Mouse (Mus musculus) left cerebral cortex, adult 2 months (tissue): ENCODE measurements around the gene Hist1h3i. TPM values are rescaled to one million over a fixed set of nuclear protein-coding genes. Genes with fewer than 3 reads are reported as not detected.
A peak's percentile ranks its signal among the peaks of the same experiment; 100 is the strongest.

ENCODE experiments used
- DNase-seq, 2 experiments: peaks; one replicate each; pipeline ENCODE4 v3.0.0; 2021 to 2022; ENCODE audit warnings: low spot score in 2 of 2, mixed read lengths in 1 of 2; ENCODE audit errors: extremely low spot score in 1 of 2
- H3K27ac ChIP-seq: fragments of 200-600 bp; 2 replicates; pipeline ENCODE4 v1.8.1; 2022
- H3K4me3 ChIP-seq: fragments of 200-600 bp; 2 replicates; pipeline ENCODE4 v1.8.1; 2022
- CTCF ChIP-seq: fragments of 200-600 bp; IDR thresholded peaks from 2 replicates; pipeline ENCODE4 v1.8.1; 2022; ENCODE audit warnings: antibody characterized with exemption, mild to moderate bottlenecking, moderate library complexity
- intact Hi-C: fragments of 180-260 bp; cut with DNase I; formaldehyde crosslinking; loops from one replicate; pipeline ENCODE4 v1.15.1; 2025
- microRNA-seq, 2 experiments: library from miRNA; unstranded; fragments of <30 nt; microRNA quantifications; one replicate each; pipeline ENCODE4 v1.2.0; 2021
- total RNA-seq, 2 experiments: library from RNA; stranded (reverse); gene quantifications; 2 replicates each; pipeline ENCODE4 v1.2.3; 2021

The Hist1h3i gene
- total RNA-seq, 2 experiments from 2014 or later, result 49.9 to 62.3 TPM

- intact Hi-C loops, result loop anchor here (2.0 to 10.0 kb wide), 6 partner anchors 29 to 2000 kb away; partner anchors contain the start of genes Hist1h1b, Hist1h1e, Hist1h1t and Hist1h2ab
- no peak overlapping the region for H3K27ac ChIP-seq
- no peak overlapping the region for H3K4me3 ChIP-seq
- no peak for DNase-seq
- no peak for TF ChIP-seq CTCF
These were observed 31.3 kb downstream of the Hist1h3i start for GRCm38 (mm10) chr13:21751827-21752226.

GRCm38 (mm10) chr13:21751417-21751816 is 31.8 kb downstream of the Hist1h3i start:
- no peak for TF ChIP-seq CTCF
- Histone ChIP-seq H3K4me3 (no peak overlapping the region), H3K27ac (no peak overlapping the region)
- no peak for DNase-seq
- intact Hi-C loops, result loop anchor here (2.0 to 10.0 kb wide), 4 partner anchors 41 to 2001 kb away; partner anchors contain the start of genes Hist1h1t, Hist1h2ab, Hist1h2ag and Hist1h2bj

- DNase-seq, result peak; percentile 93 to 94
- H3K27ac ChIP-seq, result peak within 1 kb of the TSS; percentile 9; the same call in 1 of the 2 replicates
- peak within 1 kb of the TSS; percentile 57 for H3K4me3 ChIP-seq
- intact Hi-C loops, result loop anchor here (1.0 to 10.0 kb wide), 6 partner anchors 16 to 2002 kb away; partner anchors contain the start of genes Hist1h1t, Hist1h2ab, Hist1h2ag and Hist1h2ai
These were observed 32.8 kb downstream of the Hist1h3i start, which contains the start of gene Hist1h4k for GRCm38 (mm10) chr13:21750159-21751017. Hist1h4k (minus strand) TSS chr13:21750505.

- no peak for TF ChIP-seq CTCF
- DNase-seq, result no peak
- H3K4me3 ChIP-seq, result peak overlapping the region; percentile 57
- H3K27ac ChIP-seq, result no peak overlapping the region
- intact Hi-C loops, result loop anchor here (1.0 to 10.0 kb wide), 7 partner anchors 12 to 2003 kb away; partner anchors contain the start of genes Hist1h1t, Hist1h2ab, Hist1h2ag and Hist1h2ai
These were observed 33.6 kb downstream of the Hist1h3i start for GRCm38 (mm10) chr13:21749387-21750158.

- no peak for DNase-seq
- Histone ChIP-seq H3K4me3 (no peak overlapping the region), H3K27ac (no peak overlapping the region)
- intact Hi-C loops, result no loop called here
- TF ChIP-seq CTCF, result no peak
These were observed 38.2 kb downstream of the Hist1h3i start for GRCm38 (mm10) chr13:21745006-21745405.

GRCm38 (mm10) chr13:21734906-21735767 is 48.0 kb downstream of the Hist1h3i start, which contains the start of gene Hist1h4j:
Hist1h4j (plus strand) TSS chr13:21735064.
- peak within 1 kb of the TSS; percentile 48 for H3K4me3 ChIP-seq
- peak; percentile 71 for DNase-seq
- intact Hi-C loops, result loop anchor here (1.0 kb wide), 2 partner anchors 15 to 17 kb away; partner anchors contain the start of gene Hist1h4k

DNA sequence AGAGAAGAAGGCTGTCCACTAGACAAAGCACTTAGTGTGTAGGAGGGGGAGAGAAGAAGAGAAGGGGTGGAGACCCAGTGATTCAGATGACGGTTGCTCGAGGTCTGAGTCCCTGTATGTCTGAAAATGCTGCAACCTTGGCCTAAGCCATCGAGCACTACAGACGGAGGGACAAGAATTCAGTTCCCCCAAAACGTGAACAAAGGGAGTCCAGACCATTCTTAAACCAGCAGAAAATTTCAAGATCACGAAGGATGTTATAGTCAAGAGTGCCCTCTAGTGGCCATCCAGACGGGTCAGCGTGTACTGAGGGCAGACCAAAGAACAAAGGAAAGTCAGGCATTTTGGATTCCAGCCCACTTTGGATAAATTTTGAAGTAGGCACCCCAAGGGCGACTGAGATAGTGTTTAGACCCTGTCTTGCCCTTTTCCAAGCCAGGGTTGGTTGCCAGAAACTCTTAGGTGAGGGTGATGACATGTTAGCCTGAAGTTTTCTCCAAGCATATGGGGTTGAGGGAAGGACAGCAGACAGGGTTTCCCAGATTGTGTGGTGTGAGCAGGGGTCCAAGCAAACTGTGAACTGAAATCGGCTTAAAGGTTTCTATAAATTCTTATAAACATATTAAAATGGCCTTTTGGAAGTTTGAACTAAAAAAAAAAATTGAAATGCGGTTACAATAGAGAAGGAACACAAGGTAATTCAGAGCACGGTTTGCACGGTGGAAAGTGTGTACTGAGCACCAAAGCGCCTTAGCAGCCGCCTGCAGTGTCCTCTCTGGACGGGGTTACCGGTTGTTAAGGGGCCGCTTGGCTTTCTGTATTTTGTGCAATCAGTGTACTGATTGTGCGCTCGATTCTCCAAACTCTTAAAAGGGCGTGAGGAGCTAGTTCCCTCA is 48.9 kb downstream of the Hist1h3i start:
- H3K4me3 ChIP-seq, result peak overlapping the region; percentile 48
- TF ChIP-seq CTCF, result peak; percentile 89
- DNase-seq, result peak; percentile 61 to 66
- intact Hi-C loops, result loop anchor here (1.0 kb wide), 2 partner anchors 16 kb away; partner anchors contain the start of gene Hist1h4k
- peak overlapping the region; percentile 63 for H3K27ac ChIP-seq

More at GRCm38 (mm10) chr13:21734906-21735767, 48.0 kb downstream of the Hist1h3i start, which contains the start of gene Hist1h4j:
- H3K27ac ChIP-seq, result peak within 1 kb of the TSS; percentile 63

GRCm38 (mm10) chr13:21733466-21733865 is 49.7 kb downstream of the Hist1h3i start:
- intact Hi-C loops, result no loop called here
- Histone ChIP-seq H3K4me3 (no peak overlapping the region), H3K27ac (no peak overlapping the region)
- no peak; the same call in 1 of the 2 replicates for TF ChIP-seq CTCF
- no peak for DNase-seq

Small RNAs within 50 kb of the gene (microRNA-seq; reads per million reads assigned to microRNA genes)
- gene Gm19658 (0 reads per million in 2 experiments), gene Gm44346 (0 reads per million in 2 experiments), gene Gm44454 (0 reads per million in 2 experiments), gene Gm44466 (0 reads per million in 2 experiments)

Other genes starting within 250 kb of the Hist1h3i start
- not detected for gene Olfr1366, start 240.6 kb downstream of the Hist1h3i start, total RNA-seq
- gene Olfr1535, start 223.5 kb downstream of the Hist1h3i start, total RNA-seq, result not detected
- gene Olfr1364, start 201.6 kb downstream of the Hist1h3i start, total RNA-seq, result not detected
- not detected for gene Olfr1362, start 169.3 kb downstream of the Hist1h3i start, total RNA-seq
- not detected for gene Olfr11, start 140.9 kb downstream of the Hist1h3i start, total RNA-seq
- gene Olfr1361, start 120.0 kb downstream of the Hist1h3i start, total RNA-seq, result not detected
- not detected for gene Olfr1360, start 106.0 kb downstream of the Hist1h3i start, total RNA-seq
- gene Olfr1359, start 85.3 kb downstream of the Hist1h3i start, total RNA-seq, result not detected
- 10 to 100 TPM; 23.7 to 28.5 TPM for gene Hist1h2bl, start 67.2 kb downstream of the Hist1h3i start, total RNA-seq
- 10 to 100 TPM; 25.4 to 32.6 TPM for gene Hist1h2ai, start 66.9 kb downstream of the Hist1h3i start, total RNA-seq
- gene Hist1h3h, start 65.7 kb downstream of the Hist1h3i start, total RNA-seq, result 10 to 100 TPM; 54.6 to 74.2 TPM
- 1 to 10 TPM; 4.8 to 5.4 TPM for gene Hist1h2bm, start 61.3 kb downstream of the Hist1h3i start, total RNA-seq
- 10 to 100 TPM; 13.9 to 19.4 TPM for gene Hist1h4j, start 48.3 kb downstream of the Hist1h3i start, total RNA-seq
- gene Hist1h4k, start 32.9 kb downstream of the Hist1h3i start, total RNA-seq, result 100 to 1,000 TPM; 316 to 377 TPM
- gene Hist1h2ak, start 29.5 kb downstream of the Hist1h3i start, total RNA-seq, result 10 to 100 TPM; 13.2 to 13.5 TPM
- gene Hist1h2bn, start 29.2 kb downstream of the Hist1h3i start, total RNA-seq, result 1 to 10 TPM; 8.3 TPM
- gene Hist1h1b, start 2.7 kb downstream of the Hist1h3i start, total RNA-seq, result 1 to 10 TPM; 6.7 to 8.3 TPM
- 1 to 10 TPM in 1 of 2 experiments, not detected in 1; 2.7 TPM for gene Hist1h2an, start 3.8 kb upstream of the Hist1h3i start, total RNA-seq
- gene Hist1h2bp, start 4.1 kb upstream of the Hist1h3i start, total RNA-seq, result 1 to 10 TPM; 1.3 to 5.5 TPM
- 10 to 100 TPM; 27.3 to 38.5 TPM for gene Hist1h2bq, start 26.8 kb upstream of the Hist1h3i start, total RNA-seq
- 10 to 100 TPM; 11.2 to 25.1 TPM for gene Hist1h2ao, start 27.1 kb upstream of the Hist1h3i start, total RNA-seq
- 100 to 1,000 TPM; 200 to 276 TPM for gene Hist1h4m, start 28.4 kb upstream of the Hist1h3i start, total RNA-seq
- gene Hist1h4n, start 48.8 kb upstream of the Hist1h3i start, total RNA-seq, result 10 to 100 TPM; 18.7 to 21.6 TPM
- gene Hist1h2ap, start 50.1 kb upstream of the Hist1h3i start, total RNA-seq, result 10 to 100 TPM; 11.2 to 16.1 TPM
- 10 to 100 TPM; 27.0 to 39.1 TPM for gene Hist1h2br, start 50.4 kb upstream of the Hist1h3i start, total RNA-seq
- 1 to 10 TPM; 3.8 to 3.9 TPM for gene Zfp184, start 161.7 kb upstream of the Hist1h3i start, total RNA-seq
- gene Pom121l2, start 197.8 kb upstream of the Hist1h3i start, total RNA-seq, result not detected
- gene Prss16, start 226.4 kb upstream of the Hist1h3i start, total RNA-seq, result 1 to 10 TPM in 1 of 2 experiments, under 1 TPM in 1; 0.57 to 1.1 TPM